Mouse (Mus musculus) layer of hippocampus, adult 9-10 months (tissue): ENCODE measurements around the gene Mrgprb8.
"Not testable (repeated sequence)": the region's sequence is repeated elsewhere in the genome, so short reads cannot be mapped to it uniquely, and the experiment has no call there.

Experiments used
- DNase-seq: peaks from one replicate; pipeline ENCODE4 v3.0.0; 2022; ENCODE audit warnings: low spot score

Mrgprb8 gene

GRCm38 (mm10) chr7:48388226-48388625, at the start of gene Mrgprb8:
Mrgprb8 (plus strand) TSS chr7:48388526.
- no peak for DNase-seq

DNA sequence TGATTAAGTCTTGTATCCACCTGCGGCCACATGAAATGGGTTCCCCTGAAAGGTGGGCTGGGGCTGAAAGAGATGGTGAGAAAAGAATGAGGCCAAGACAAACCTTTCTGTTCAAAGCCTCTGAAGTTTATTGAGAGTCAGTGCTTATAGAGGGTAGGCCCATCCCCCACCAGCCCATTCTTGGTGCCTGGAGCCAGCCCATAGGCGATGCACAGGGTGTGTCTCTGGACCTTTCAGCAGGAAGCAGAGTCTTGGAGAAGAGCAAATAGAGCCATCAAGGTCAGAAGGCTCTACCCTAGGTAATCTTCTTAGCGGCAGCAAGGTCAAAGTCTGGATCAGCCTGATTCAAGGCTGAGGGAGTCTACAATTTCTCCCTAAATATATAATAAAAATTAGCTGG, 47.6 kb downstream of the Mrgprb8 start:
- DNase-seq = not testable (repeated sequence)

DNA sequence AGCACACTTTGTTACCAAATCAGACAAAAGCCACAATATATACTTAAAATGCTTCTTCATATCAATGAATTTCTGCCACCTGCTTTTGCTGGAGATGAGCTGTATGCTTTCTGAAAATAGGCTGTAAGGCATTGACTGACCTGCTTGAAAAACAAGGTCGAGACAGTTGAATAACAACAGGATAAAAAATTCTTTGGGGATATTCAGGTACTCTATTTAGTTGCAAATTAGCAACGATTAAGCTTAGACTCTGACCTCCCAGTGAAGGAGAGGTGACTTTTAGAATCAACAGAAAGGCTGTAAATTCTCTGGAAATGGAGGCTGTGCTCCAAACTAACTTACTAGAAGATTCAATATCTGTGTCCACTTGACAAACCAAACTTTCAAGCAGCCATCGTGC, 48.3 kb downstream of the Mrgprb8 start:
- DNase-seq = no peak
